Mouse (Mus musculus) CH12.LX (cell line): ENCODE measurements around the gene Hgd.

Experiments used
- CHD1 ChIP-seq: IDR thresholded peaks from 2 replicates; pipeline ENCODE4 v1.6.1; 2012; ENCODE audit warnings: low read depth, low read length, improper control_type of control experiment, inconsistent platforms
- CHD2 ChIP-seq: IDR thresholded peaks from 2 replicates; pipeline ENCODE4 v1.6.1; 2011; ENCODE audit warnings: low read length, improper control_type of control experiment
- CTCF ChIP-seq, 2 experiments: IDR thresholded peaks in 1 of 2; conservative IDR thresholded peaks in 1 of 2; 2 replicates each; pipeline ENCODE4 v1.5.1; 2011 to 2012; ENCODE audit warnings: low read depth in 2 of 2, low read length in 2 of 2, improper control_type of control experiment in 1 of 2, inconsistent platforms in 1 of 2, mild to moderate bottlenecking in 1 of 2, moderate library complexity in 1 of 2
- E2F4 ChIP-seq: IDR thresholded peaks from 2 replicates; pipeline ENCODE4 v1.6.1; 2011; ENCODE audit warnings: low read depth, low read length, improper control_type of control experiment; ENCODE audit not compliant: insufficient replicate concordance
- EP300 ChIP-seq: IDR thresholded peaks from 2 replicates; pipeline ENCODE4 v1.6.1; 2011; ENCODE audit warnings: low read length, improper control_type of control experiment
- HCFC1 ChIP-seq: IDR thresholded peaks from 2 replicates; pipeline ENCODE4 v1.6.1; 2012; ENCODE audit warnings: low read depth, mild to moderate bottlenecking, inconsistent platforms, low read length, improper control_type of control experiment
- MAX ChIP-seq: IDR thresholded peaks from 2 replicates; pipeline ENCODE4 v1.6.1; 2011; ENCODE audit warnings: low read length, improper control_type of control experiment
- POLR2A ChIP-seq: IDR thresholded peaks from 2 replicates; pipeline ENCODE4 v1.6.1; 2011; ENCODE audit warnings: low read depth, mild to moderate bottlenecking, improper control_type of control experiment, low read length
- SIN3A ChIP-seq: IDR thresholded peaks from 2 replicates; pipeline ENCODE4 v1.6.1; 2012; ENCODE audit warnings: low read length, improper control_type of control experiment, inconsistent platforms
- USF2 ChIP-seq: conservative IDR thresholded peaks from 2 replicates; pipeline ENCODE4 v1.6.1; 2011; ENCODE audit warnings: low read depth, low read length, improper control_type of control experiment
- ZC3H11A ChIP-seq: IDR thresholded peaks from 2 replicates; pipeline ENCODE4 v1.6.1; 2012; ENCODE audit warnings: low read depth, mild to moderate bottlenecking, inconsistent platforms, low read length, improper control_type of control experiment
- ZMIZ1 ChIP-seq: IDR thresholded peaks from 2 replicates; pipeline ENCODE4 v1.6.1; 2012; ENCODE audit warnings: low read depth, mild to moderate bottlenecking, inconsistent platforms, low read length, improper control_type of control experiment
- ZNF384 ChIP-seq: IDR thresholded peaks from 2 replicates; pipeline ENCODE4 v1.6.1; 2012; ENCODE audit warnings: low read depth, low read length, improper control_type of control experiment, inconsistent platforms

- TF ChIP-seq CTCF (conservative IDR thresholded peaks at IDR 0.05 in 1 of 2, IDR thresholded peaks at IDR 0.05 in 1 of 2; ENCODE audit: low read depth in 2 of 2, low read length in 2 of 2) (no peak), EP300 (no peak), POLR2A (no peak), CHD2 (no peak), ZMIZ1 (no peak), MAX (no peak), USF2 (no peak), ZNF384 (no peak), ZC3H11A (no peak), HCFC1 (no peak), E2F4 (no peak), CHD1 (no peak), SIN3A (no peak)
Measured at GRCm38 (mm10) chr16:37567113-37568050, 12.6 kb upstream of the Hgd start.
